Mouse (Mus musculus): Measurements from ENCODE around the gene Zfp644.

DNA sequence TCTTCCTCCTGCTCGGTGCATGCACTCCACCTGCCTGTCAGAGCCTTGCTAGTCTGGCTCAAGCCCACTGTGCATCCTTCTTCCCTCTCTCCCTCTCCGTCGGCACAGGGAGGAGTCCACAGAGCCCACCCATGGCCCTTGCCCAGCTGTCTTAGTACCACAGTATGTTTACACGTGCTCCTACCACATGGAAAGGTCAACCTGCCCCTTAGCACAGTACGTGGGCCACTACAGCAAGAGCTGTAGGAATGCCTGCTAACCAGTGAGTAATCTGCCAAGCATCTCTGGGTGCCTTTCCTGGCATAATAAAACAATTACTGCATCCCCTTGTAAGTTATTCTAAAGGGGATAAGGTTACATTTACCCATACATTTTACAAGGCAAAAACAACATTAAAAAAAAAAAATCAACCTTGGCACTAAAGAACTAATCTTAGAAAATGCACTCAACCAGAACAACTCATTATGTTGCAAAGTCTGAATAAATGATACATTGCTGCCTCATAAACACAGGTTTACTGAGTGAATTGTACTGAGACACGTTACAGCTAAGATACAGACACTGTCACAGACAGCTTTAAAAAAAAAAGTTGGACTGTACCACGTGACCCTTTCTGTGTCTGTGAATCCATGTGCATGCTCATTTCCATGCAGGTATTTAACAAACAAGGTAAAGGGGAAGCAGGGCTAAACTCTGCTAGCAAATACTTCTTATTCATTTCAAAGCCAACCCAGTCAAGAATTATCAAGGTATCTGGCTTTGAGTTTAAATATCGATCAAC lies 68.5 kb downstream of the Zfp644 start:
- TF ChIP-seq CTCF (IDR thresholded peaks at IDR 0.05; ENCODE audit: low read depth) (no peak), EP300 (IDR thresholded peaks at IDR 0.05; ENCODE audit: low read depth) (no peak)

Data from heart, postnatal 0 days (tissue).